Mouse (Mus musculus): ENCODE data around the gene Rbmx. TPM values are rescaled to one million over a fixed set of nuclear protein-coding genes. Genes with fewer than 3 reads are reported as not detected.

The Rbmx gene
- 10 to 100 TPM; 39.7 to 54.7 TPM for total RNA-seq (2021)
- long read RNA-seq, experiment 1, transcript Rbmx-205 (10 exons, 2,139 nt): major isoform, 8 of 22 reads
- long read RNA-seq, experiment 1, partial matches to known transcripts: 8 of 22 reads
- long read RNA-seq, experiment 1, other reads (novel, unspliced or antisense): 5 of 22 reads
- long read RNA-seq, experiment 2, transcript Rbmx-205 (10 exons, 2,139 nt): major isoform, 18 of 33 reads
- long read RNA-seq, experiment 2, partial matches to known transcripts: 3 of 33 reads
- long read RNA-seq, experiment 2, other reads (novel, unspliced or antisense): 10 of 33 reads

DNA sequence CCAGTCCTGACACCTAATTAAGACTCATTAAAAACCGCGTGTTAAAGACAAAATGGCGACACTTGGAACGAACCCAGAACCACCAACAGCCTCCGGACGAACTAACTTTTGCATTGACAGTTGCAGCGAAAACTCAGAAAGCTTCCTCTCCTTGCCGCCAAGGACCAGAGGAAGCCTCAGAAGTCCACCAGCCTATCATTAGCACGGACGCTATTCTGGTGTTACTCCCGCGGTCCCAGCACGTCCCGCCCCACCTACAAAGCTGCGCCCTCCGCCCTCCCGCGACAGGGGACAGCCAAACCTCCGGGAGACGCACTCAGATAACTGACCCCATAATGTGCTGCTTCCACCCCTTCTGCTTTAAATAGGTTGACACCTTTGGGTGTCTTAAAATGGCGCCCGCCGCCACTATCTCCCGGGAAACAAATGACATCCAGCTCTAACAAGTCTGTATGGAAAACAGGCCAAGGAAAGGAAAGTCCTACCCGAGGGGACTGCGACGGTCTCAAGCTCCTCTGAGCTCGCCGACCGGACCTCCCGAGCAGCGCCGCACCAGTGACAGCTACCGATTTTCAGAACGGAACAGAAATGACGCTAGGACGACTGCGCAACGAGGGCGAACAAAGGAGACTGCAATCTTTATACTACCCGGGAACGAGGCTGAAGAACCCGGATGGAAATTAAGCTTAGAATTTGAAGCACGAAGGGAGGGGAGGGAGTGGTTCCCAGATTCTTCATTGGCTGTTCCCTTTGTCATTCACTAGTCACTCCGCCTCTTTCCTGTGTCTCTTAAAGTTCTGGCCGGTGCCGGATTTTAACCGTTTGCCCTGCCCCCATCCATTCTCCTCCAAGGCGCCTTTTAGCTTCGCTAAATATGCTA lies at the start of gene Rbmx:
Rbmx (minus strand) TSS at position 670 of the 880 bp plus-strand sequence.
- DNase-seq: peak; percentile 85

DNA sequence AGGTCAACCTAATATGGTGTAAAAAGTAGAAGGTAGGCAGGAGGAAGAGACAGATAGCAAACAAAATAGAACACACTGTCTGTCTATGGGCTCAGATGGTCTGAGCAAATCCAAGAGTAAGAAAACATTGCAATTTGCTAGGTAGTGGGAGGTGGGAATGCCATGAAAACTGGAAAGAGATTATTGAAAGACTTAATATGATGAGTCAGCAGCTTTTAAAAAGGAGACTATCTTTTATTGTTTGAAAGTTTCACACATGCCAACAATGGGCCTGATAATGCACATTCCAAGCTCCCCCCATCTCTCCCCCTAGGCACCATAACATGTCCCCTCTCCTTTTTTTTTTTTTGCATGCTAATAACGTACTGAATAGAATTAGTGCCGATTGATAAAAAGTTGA lies 41.1 kb upstream of the Rbmx start:
- no peak for DNase-seq

DNA sequence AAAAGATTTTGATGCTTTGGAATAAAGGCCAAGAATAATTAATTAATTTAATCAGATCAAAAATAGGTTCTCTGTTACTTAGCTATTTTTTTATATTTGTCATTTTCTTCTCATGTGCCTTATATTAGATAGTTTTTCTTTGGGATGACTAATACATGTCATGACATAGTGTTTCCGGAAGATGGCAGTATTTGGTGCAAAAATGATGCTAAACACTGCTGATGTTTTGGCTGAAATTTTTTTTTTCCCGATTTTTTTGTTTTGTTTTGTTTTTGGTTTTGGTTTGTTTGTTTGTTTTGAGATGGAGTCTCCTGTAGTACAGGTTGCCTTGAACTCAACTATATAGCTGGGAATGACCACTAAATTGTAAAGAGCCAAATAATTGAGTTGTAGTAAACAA lies 38.8 kb upstream of the Rbmx start:
- no peak for DNase-seq

DNA sequence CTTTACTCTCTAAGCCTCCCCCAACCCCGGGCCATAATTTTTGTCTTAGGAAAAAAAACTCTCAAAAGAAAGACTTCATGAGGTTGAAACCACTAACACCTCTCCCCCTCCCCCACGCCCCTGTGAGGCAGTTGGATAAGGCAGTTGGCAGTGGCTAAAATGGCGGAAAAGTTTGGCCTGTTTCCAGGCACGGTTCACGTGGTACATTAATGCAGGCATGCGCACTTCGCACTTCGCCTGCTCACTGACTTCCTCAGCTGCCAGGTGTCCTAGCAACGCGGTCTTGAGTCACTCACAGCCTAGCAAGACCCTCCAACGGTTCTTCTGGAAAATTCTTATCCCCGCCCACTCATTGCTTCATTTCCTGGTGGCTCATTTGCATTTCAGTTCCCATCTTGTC lies 15.9 kb upstream of the Rbmx start, which contains the start of gene Gm364:
Gm364 (plus strand) TSS at position 386 of the 400 bp plus-strand sequence.
- DNase-seq: no peak

DNA sequence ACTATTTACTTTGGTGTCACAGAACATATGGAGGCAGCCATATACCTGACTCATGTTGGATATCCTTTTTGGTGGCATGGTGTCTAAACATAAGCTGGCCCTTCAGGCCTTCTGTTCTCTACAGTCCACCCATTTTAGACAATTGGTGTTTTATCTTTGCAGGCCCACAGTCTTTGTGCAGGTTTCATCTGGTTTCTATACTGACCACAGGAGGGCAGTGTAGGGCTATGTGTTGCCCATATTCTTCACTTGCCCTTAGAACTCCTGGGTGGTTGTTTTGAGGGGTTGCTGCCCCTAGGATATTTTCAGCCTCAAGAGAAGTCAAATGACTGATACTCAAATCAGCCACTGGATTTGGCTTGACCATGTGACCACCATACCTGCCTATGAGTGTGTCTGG lies 10.8 kb upstream of the Rbmx start:
- DNase-seq: no peak

DNA sequence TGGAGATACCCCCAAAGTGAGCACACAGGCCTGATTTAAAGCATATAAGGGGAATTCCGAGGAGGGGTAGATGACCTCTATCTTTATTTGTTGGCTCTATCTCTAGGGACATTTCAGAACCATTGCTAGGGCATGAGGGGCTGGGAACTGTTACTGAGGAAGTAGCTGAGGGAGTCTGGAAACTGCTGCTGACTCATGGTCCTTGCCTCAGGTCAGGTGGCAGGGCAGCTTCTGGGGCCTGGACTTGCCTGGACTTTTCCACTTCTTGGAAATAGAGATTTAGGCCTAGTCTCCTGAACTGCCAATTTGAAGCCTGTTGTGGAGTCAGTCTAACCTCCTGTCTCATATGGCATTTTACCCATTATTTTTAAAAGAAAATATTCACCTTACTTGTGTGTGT lies 8.6 kb upstream of the Rbmx start:
- DNase-seq: no peak

DNA sequence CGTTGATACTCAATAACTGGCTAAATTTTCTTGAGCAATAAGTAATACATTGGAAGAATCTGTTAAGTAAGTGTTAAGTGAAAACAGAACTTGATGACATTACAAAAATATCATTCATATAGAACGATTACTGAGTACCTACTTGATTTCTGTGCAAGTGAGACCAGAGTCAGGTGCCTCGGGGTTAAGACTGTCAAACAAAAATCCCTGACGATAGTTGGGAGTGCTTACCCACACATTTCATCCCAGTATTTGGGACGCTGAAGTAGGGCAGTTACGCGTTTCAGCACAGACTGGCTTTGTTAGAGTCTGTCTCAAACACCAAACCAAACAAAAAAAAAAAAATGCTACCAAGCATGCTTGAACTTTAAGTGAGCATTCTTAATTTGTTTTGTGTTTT lies 576 bp upstream of the Rbmx start:
- DNase-seq: no peak

DNA sequence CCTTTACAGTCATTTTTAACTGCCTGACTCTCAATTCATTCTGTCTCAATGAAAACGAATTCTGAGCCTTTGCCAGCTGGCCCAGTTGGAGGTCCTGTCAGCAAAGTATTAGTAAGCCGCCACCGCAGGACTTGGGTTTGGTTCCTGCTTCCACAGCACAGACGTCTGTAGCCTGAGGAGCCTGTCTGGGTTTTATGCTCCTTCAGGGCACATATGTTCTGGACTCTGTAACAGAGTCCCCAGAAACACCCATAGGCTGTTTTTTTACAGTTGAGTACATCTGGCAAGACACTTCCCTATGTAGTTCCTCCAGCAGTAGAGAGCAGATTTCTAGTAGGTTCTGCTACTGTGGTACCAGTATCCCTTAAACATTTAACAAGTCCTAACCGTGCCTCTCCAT lies 11.9 kb downstream of the Rbmx start:
- DNase-seq: peak; percentile 14

DNA sequence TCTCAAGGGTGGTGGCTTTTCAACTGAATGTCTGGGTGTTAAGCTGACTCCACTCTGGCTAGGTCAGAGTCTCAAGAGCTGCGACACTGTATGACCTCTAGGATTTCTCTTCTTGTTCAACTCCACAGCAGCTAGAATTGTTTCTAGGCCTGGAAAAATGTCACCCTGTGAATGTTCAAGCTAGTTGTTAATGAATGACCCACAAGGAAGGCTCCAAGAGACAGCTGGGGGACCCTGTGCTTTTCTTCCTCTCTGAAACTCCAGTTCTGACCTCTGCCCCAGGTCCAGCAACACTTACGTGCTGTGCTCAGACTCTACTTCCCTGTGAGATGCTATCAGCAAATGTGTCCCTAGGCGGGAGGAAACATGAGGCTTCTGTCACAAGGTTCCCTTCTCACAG lies 14.3 kb downstream of the Rbmx start:
- no peak for DNase-seq

DNA sequence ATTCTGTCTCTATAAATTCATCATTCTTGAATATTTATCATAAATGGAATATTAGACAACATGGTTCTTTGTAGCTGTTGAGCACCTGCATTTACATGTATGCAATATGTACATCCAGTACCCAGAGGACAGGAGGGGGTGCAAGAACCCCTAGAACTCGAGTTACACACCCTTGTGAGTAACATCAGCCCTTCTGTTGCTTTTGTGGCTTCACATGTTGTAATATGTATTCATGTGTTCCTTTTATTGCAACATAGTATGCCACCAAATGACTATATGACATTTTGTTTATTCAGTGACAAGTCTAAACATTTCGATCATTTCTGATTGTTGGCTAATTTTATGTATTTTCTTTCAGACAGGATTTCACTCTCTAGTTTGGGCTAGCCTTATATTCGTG lies 15.7 kb downstream of the Rbmx start:
- no peak for DNase-seq

DNA sequence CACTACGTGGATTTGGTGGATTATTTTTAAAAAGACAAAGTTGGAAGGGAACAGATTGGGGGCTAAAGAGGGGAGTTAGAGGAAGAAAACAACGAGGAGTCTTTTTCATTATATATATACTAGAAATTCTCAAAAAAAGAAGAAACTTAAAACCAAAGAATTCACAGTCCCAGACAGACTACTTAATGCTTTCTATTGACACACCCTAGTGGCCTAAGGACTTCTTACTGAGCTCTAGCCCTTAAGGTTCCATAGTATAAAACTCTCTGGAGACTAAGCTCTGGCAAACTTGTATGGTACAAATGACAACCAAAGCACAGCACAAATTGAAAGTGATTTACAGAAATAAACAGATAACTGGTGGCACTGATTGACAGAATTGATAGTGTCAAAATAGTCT lies 18.8 kb downstream of the Rbmx start:
- DNase-seq: no peak

DNA sequence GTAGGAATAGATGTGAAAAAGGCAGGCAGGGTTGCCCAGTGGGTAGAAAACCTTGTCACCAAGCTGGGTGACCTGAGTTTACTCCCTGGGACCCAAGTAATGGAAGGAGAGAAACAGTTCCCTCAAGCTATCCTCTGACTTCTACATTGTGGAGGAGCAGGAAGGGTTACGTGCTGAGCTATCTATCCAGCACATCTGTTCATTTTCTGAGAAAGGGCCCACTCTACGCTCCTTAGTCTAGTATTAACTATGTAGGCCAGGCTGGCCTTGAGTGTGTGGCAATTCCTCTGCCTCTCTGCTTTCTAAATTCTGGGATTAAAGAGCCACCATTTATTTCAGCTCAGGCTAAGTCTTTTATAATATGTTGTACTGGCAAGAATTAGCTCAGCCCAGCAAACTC lies 19.3 kb downstream of the Rbmx start:
- DNase-seq: peak; percentile 3

DNA sequence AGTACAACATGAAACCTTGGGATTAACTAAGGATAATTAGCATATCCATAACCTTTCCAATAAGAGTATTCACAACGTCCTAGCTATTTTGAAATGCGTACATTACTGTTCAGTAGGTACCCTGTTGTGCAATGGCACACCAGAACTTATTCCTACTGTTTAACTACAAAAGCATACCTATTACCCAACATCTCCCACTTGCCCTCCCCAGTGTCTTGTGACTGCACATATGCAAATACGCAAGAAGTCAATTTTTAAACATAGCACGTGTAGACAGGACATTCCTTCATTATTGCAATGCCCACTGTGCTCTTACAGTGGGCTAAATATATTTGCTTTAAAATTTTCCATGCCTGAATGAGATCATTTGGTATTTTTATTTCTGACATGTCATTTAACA lies 19.9 kb downstream of the Rbmx start:
- DNase-seq: no peak

DNA sequence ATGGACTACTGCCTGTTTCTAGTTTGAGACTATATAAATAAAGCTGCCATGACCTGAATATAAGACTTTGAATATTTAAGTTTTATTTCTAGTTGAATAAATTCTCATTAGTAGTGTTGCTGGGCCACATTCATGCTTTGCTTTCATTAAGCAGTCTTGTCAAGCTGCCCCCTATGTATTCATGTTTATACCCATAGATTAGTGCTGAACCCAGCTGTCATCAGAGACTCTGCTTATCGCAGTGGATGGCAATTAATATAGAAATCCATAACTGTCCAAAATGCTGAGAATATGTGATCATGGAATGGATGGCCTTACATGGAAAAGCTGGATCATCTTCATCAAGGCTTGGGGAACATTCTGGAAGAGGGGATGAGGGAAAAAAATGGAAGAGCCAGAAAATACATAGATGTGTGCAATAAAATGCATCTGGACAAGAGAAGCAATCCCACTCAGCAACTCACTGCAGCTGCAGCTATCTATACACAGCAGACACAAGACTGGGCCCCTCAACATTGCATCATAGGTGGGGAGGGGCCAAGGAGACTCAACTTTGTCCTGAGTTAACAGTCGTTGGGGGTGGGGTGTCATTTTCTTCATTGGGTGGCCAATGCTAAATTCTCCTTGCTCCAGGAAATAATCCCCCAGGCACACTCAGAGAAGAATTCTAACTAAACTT lies 27.8 kb downstream of the Rbmx start:
- no peak for DNase-seq

DNA sequence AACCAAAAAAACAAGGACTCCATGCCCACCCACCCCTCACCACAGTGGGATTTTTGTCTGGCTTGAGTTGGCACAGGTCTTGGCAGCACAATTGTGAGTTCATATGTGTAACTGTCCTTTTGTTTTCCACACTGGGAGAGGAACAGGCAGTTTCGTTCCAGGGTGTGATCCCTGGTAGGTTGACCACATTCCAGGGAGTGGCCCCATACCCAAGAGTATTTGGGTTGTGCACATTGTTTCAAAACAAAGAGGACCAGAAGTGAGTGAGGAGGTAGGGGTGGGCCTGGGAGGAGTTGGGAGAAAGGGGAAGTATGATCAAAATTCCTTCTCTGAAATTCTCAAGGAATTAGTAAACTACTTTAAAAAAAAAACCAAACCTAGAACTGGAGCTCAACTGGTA lies 33.5 kb downstream of the Rbmx start:
- DNase-seq: no peak

DNA sequence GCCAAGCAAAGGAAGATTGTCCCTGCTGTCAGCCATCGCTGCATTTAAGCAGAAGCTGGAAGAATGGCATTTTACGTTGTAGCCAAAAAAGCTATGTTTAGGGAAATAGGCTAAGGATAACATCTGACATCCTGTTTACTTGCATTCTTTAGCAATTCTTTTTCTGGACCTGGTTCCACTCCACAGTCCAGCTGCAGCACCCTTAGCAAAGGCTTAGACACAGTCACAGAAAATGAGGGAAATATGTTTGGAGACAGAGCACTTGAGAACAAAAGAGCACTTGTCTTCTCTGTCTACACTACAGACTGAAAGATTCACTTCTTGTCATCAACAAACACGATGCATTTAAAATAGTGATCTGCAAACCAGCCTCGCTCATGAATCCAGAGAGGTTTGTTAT lies 53.6 kb downstream of the Rbmx start:
- no peak for DNase-seq

DNA sequence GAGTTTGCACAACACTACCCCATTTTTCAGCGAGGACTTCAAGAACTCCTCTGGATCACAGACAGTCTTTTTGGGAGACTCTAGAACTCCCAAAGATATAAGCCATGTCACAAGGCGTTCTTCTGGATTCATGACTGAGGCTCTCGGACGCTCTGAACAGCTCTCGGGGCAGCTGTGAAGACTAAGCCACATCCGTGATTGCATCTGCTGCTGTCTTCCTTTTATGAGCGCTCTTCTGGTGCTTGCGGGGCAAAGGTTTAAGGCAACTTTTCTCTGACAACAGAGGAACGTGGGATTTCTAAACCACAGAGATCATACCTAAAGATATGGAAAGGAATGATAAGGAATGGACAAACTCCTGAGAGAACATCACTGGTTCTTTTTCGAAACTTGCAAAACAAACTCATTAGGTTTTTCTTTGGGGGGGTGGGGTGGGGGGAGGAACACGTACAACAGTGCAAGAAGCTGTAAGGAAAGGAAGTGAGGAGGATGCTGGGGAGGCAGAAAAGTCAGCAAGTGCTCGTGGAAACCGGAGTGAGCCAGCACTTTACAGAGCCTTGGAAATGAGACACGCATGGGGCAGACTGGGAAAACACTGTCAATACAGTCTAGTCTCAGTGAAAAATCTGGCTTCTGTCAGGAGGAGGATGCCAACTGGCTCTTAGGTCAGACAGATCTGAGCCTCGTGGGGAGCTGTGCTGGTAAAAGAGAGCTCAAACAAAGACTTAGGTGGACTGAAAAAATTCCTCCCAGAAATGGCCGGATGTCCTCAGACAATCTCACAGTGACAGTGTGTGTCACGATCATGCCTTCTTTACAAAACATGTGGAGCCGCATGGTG lies 54.2 kb downstream of the Rbmx start, which contains the start of gene Arhgef6:
Arhgef6 (minus strand) TSS at position 359 of the 841 bp plus-strand sequence.
- DNase-seq: peak; percentile 8

DNA sequence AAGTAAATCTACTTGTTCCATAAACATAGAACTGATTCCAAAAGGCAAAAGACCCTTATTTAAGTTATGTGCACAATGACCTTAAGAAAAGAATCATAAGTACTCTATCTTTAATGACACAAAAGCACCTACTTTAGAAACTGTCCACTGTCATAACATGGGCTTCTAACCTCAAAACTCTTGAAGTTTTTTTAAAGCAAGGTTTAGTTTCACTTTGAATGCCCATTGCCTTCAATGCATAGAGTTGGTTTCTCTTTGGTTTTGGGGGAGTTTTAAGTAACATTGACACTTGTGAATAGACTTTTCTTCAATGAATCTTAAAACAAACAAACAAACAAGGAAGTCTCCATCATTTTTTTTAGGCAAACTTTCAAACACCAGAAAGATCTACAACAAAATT lies 55.3 kb downstream of the Rbmx start:
- DNase-seq: no peak

DNA sequence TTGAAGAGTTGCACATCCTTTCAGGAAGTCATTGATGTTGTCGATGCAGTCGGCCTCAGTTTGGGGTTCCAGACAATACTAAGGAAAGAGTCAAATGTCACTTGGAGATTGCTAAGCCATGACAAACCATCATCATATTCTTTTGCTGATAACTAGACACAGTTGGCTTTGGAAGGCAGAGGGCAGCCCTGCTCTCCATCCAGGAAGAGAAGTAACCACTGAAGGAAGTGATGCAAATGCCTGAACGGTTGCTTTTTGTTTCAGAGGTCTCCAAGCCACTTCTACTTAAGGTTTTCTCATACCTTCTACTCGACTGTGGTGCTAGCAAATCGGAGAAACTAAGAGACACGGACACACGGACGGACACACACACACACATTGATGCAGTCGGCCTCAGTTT lies 55.9 kb downstream of the Rbmx start:
- no peak for DNase-seq

DNA sequence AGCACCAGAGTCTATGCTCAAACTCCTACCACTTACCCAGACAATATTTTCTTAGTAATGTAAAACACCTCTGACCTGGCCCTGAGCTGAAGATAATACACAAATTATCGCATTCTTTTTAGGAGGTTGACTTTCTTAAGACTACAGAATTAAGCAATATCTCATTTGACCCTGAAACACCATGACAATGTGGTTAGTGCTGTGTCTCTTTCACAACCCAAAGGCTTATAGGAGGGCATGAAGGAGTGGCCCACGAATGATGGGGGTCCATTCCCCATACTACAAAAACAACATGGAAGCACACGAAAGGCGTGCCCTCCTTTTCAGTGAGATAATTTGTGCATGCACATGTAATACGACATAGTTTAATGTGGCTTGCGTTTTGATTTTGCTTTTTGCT lies 57.5 kb downstream of the Rbmx start:
- DNase-seq: no peak
